ENCODE assay signal across 24 mouse cellular contexts in genomic region chr17:63220821-63221220, GRCm38 (mm10).
DNase-seq lines count a peak whose midpoint lies in the region; ATAC-seq and TF ChIP-seq lines count a peak whose summit lies in the region.
"Had no signal": no experiment of that assay in that cellular context is flagged by ENCODE, and none has a peak within 500 bp of the region (broad histone marks: within the 10 kb centered on the region; RNA-seq: fewer than 3 reads in every experiment).

No protein-coding gene starts in this region.

- DNase-seq in kidney, adult 18-20 months: no peak
- peak; percentile 19 for DNase-seq in embryo, embryonic 11.5 days (ENCODE audit: low read depth, low spot score)
- peak; percentile 56 for DNase-seq in neural tube, embryonic 11.5 days (ENCODE audit: low spot score)
- no peak for DNase-seq in adrenal gland, postnatal 25 days
- DNase-seq in midbrain, postnatal 0 days (ENCODE audit: low spot score): no peak
- no peak for DNase-seq in layer of hippocampus, postnatal 14 days (ENCODE audit: low spot score in 2 of 2)
- DNase-seq: adrenal gland, adult 2 months; cerebellum, adult 8-10 months; cerebellum, postnatal 36 days; gastrocnemius, postnatal 25 days; kidney, adult 9 months; kidney, postnatal 4 days; liver, embryonic 13.5 days; lung, embryonic 14.5 days; right cerebral cortex, postnatal 4 days; thymus, adult 2 months had no signal

- TF ChIP-seq CTCF in midbrain, postnatal 0 days (IDR thresholded peaks at IDR 0.05): no peak

- H3K9ac ChIP-seq in kidney, embryonic 15.5 days: no peak overlapping the region
- no peak overlapping the region for H3K9ac ChIP-seq in neural tube, embryonic 11.5 days (ENCODE audit: low read length)
- no peak overlapping the region for H3K9ac ChIP-seq in midbrain, postnatal 0 days (replicated peaks; ENCODE audit: low read length, poor library complexity, severe bottlenecking)
- H3K9ac ChIP-seq: embryonic facial prominence, embryonic 12.5 days; hindbrain, embryonic 13.5 days; limb, embryonic 13.5 days; liver, embryonic 13.5 days; lung, embryonic 14.5 days had no signal

- H3K27ac ChIP-seq in kidney, embryonic 15.5 days: no peak overlapping the region
- no peak overlapping the region for H3K27ac ChIP-seq in neural tube, embryonic 11.5 days (ENCODE audit: low read depth, low read length)
- H3K27ac ChIP-seq in midbrain, postnatal 0 days (ENCODE audit: low read depth, low read length): no peak overlapping the region
- H3K27ac ChIP-seq: embryonic facial prominence, embryonic 12.5 days; hindbrain, embryonic 13.5 days; limb, embryonic 13.5 days; macrophage; midbrain, embryonic 10.5 days had no signal

- no peaks in the 10 kb centered on the region for H3K36me3 ChIP-seq in kidney, embryonic 15.5 days
- H3K36me3 ChIP-seq in neural tube, embryonic 11.5 days (ENCODE audit: control insufficient read depth, insufficient read depth, low read length): no peaks in the 10 kb centered on the region
- H3K36me3 ChIP-seq in midbrain, postnatal 0 days (ENCODE audit: insufficient read depth, low read length): no peaks in the 10 kb centered on the region
- H3K36me3 ChIP-seq: limb, embryonic 13.5 days; liver, embryonic 13.5 days; midbrain, embryonic 10.5 days had no signal

- no peaks in the 10 kb centered on the region for H3K9me3 ChIP-seq in kidney, embryonic 15.5 days (replicated peaks)
- H3K9me3 ChIP-seq in neural tube, embryonic 11.5 days (ENCODE audit: control insufficient read depth, low read length): no peaks in the 10 kb centered on the region
- no peaks in the 10 kb centered on the region for H3K9me3 ChIP-seq in midbrain, postnatal 0 days (ENCODE audit: low read length)
- H3K9me3 ChIP-seq: embryonic facial prominence, embryonic 12.5 days; hindbrain, embryonic 13.5 days; liver, embryonic 13.5 days had no signal

- no peak overlapping the region for H3K4me3 ChIP-seq in kidney, embryonic 15.5 days (replicated peaks)
- H3K4me3 ChIP-seq in neural tube, embryonic 11.5 days (ENCODE audit: low read depth, low read length): no peak overlapping the region
- no peak overlapping the region for H3K4me3 ChIP-seq in midbrain, postnatal 0 days (ENCODE audit: low read depth, low read length)
- H3K4me3 ChIP-seq: embryonic facial prominence, embryonic 12.5 days; hindbrain, embryonic 13.5 days; limb, embryonic 13.5 days; liver, embryonic 13.5 days; midbrain, embryonic 10.5 days had no signal

- 0 out of 2 replicates have a peak, but pooled peaks have one; percentile 29 for ATAC-seq in kidney, embryonic 15.5 days (replicated peaks; ENCODE audit: low FRiP score)
- peak; percentile 81 for ATAC-seq in neural tube, embryonic 11.5 days (ENCODE audit: insufficient read depth, low FRiP score, low TSS enrichment)
- no peak for ATAC-seq in midbrain, postnatal 0 days (ENCODE audit: low FRiP score)
- ATAC-seq: inflammation-experienced regulatory T-cells, adult 6 months; midbrain, embryonic 16.5 days had no signal

- no peaks in the 10 kb centered on the region for H3K27me3 ChIP-seq in kidney, embryonic 15.5 days
- H3K27me3 ChIP-seq in neural tube, embryonic 11.5 days (ENCODE audit: control insufficient read depth, insufficient read depth, low read length): no peaks in the 10 kb centered on the region
- H3K27me3 ChIP-seq in midbrain, postnatal 0 days (ENCODE audit: insufficient read depth, low read length): no peaks in the 10 kb centered on the region
- H3K27me3 ChIP-seq: embryonic facial prominence, embryonic 12.5 days; hindbrain, embryonic 13.5 days; limb, embryonic 13.5 days; liver, embryonic 13.5 days had no signal

- peaks cover 11% of the 10 kb centered on the region for H3K4me1 ChIP-seq in kidney, embryonic 15.5 days
- peaks cover 9% of the 10 kb centered on the region for H3K4me1 ChIP-seq in neural tube, embryonic 11.5 days (ENCODE audit: control insufficient read depth, insufficient read depth, low read length)
- no peaks in the 10 kb centered on the region for H3K4me1 ChIP-seq in midbrain, postnatal 0 days (ENCODE audit: insufficient read depth, low read length)
- H3K4me1 ChIP-seq: limb, embryonic 13.5 days had no signal

- no peak overlapping the region for H3K4me2 ChIP-seq in kidney, embryonic 15.5 days
- no peak overlapping the region for H3K4me2 ChIP-seq in neural tube, embryonic 11.5 days (ENCODE audit: low read depth)
- H3K4me2 ChIP-seq in midbrain, postnatal 0 days (ENCODE audit: low read depth, low read length, poor library complexity, severe bottlenecking): no peak overlapping the region
- H3K4me2 ChIP-seq: embryonic facial prominence, embryonic 12.5 days; hindbrain, embryonic 13.5 days; limb, embryonic 13.5 days; liver, embryonic 13.5 days; lung, embryonic 14.5 days had no signal

- WGBS in kidney, embryonic 15.5 days: 28% methylated on average over 5 of the region's 5 CpGs
- 13% methylated on average over 5 of the region's 5 CpGs for WGBS in neural tube, embryonic 11.5 days
- WGBS in midbrain, postnatal 0 days: 78% methylated on average over 5 of the region's 5 CpGs

Comparison
In these comparisons a context has a peak if more than half of its experiments do, and no peak if none do; other contexts are left out.
1. DNase-seq: peak in embryo, embryonic 11.5 days (single experiment) and neural tube, embryonic 11.5 days (single experiment); none in kidney, adult 18-20 months (single experiment), adrenal gland, postnatal 25 days (single experiment), midbrain, postnatal 0 days (single experiment) and layer of hippocampus, postnatal 14 days (0 of 2).